Mouse (Mus musculus): Measurements from ENCODE around the gene Tgfb1. TPM values are rescaled to one million over a fixed set of nuclear protein-coding genes. Genes with fewer than 3 reads are reported as not detected.

Gene Tgfb1
- polyA plus RNA-seq, 1 experiment from 2014 or later = 6.1 TPM

DNA sequence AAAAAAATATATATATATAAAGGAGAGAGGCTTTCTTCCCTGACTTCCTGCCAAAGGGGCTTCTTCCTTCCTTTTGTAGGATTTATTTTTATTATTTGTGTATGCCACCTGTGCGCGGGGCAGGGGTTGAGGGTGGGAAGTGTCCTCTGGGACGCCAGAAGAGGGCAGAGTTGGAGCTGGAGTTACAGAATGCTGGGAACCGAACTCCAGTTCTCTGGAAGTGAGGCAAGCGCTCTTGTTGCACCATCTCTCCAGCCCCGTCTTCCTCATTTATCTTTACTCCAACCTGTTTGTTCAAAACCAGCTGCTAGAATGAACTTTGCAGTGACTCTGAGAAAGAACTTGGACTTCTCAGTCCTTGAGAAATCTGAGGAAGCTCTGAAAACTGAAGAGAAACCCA lies 6.8 kb upstream of the Tgfb1 start:
- H3K4me2 ChIP-seq (ENCODE audit: low read depth, low read length) = peak overlapping the region; percentile 58
- H3K27me3 ChIP-seq (ENCODE audit: insufficient read depth, low read length) = peaks cover 7% of the 10 kb centered on the region
- DNase-seq (peak; percentile 50), ATAC-seq (no peak)
- peaks cover 50% of the 10 kb centered on the region for H3K4me1 ChIP-seq (ENCODE audit: insufficient read depth)
- H3K9ac ChIP-seq (replicated peaks) = peak overlapping the region; percentile 70
- peak overlapping the region; percentile 77 for H3K4me3 ChIP-seq (ENCODE audit: low read depth, low read length)
- no peak for TF ChIP-seq EP300 (IDR thresholded peaks at IDR 0.05; ENCODE audit: low read depth)
- peak; percentile 43; the same call in 1 of the 2 replicates for TF ChIP-seq CTCF (IDR thresholded peaks at IDR 0.05; ENCODE audit: low read depth)
- 3% methylated on average over 6 of the region's 6 CpGs for WGBS (ENCODE audit: insufficient replicate concordance)
- H3K36me3 ChIP-seq (replicated peaks; ENCODE audit: insufficient read depth, low read length) = no peaks in the 10 kb centered on the region
- peak overlapping the region; percentile 98 for H3K27ac ChIP-seq (ENCODE audit: low read depth)
- no peaks in the 10 kb centered on the region for H3K9me3 ChIP-seq (ENCODE audit: low read length)

- peaks cover 48% of the 10 kb centered on the region for H3K4me1 ChIP-seq (ENCODE audit: insufficient read depth)
Measured at GRCm38 (mm10) chr7:25680514-25681258, 6.1 kb upstream of the Tgfb1 start, which contains the start of gene B9d2. TSS of gene B9d2 (plus strand) at chr7:25680780.

DNA sequence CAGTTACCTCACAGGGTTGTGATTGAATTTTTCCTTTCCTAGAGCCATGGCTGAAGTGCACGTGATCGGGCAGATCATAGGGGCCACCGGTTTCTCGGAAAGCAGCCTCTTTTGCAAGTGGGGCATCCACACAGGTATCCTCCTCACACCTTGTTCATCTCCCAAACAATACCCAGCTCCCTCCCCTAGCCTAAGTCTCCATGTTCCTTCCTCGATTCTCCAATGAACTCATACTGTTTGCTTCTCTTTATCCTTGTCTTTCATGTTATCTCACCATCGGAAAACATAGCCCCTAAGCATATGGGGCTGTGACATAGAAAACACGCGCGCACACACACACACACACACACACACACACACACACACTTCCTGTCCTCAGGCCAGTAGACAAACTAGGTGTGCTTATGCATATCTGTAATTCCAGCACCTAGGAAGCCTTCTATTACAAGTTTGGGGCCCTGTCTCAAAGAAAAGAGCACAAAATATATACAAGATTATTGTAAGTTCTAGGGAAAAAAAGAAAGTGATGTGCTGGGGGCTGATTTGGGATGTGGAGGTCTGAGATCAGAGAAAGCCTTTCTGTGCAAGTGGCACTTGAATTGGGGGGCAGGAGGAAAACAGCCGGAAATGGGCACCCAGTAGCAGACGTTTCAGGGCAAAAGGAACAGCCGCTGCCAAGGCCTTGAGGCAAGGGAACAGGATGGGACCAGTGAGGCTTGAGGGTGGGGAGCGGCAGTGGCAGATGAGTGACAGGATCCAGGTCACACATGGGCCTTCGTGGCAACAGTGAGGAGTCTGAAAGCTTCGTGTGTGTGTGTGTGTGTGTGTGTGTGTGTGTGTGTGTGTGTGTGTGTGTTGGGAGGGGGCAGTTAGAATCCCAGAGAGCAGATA lies 5.2 kb upstream of the Tgfb1 start:
- Histone ChIP-seq H3K4me1 (ENCODE audit: insufficient read depth) (peaks cover 55% of the 10 kb centered on the region), H3K9me3 (ENCODE audit: low read length) (no peaks in the 10 kb centered on the region), H3K36me3 (replicated peaks; ENCODE audit: insufficient read depth, low read length) (no peaks in the 10 kb centered on the region), H3K4me2 (ENCODE audit: low read depth, low read length) (peak overlapping the region; percentile 58), H3K4me3 (ENCODE audit: low read depth, low read length) (peak overlapping the region; percentile 77), H3K27ac (ENCODE audit: low read depth) (peak overlapping the region; percentile 98), H3K27me3 (ENCODE audit: insufficient read depth, low read length) (no peaks in the 10 kb centered on the region), H3K9ac (replicated peaks) (no peak overlapping the region)
- ATAC-seq (no peak), DNase-seq (no peak)
- TF ChIP-seq CTCF (IDR thresholded peaks at IDR 0.05; ENCODE audit: low read depth) = no peak
- no peak for TF ChIP-seq EP300 (IDR thresholded peaks at IDR 0.05; ENCODE audit: low read depth)
- 20% methylated on average over 15 of the region's 15 CpGs for WGBS (ENCODE audit: insufficient replicate concordance)

More at GRCm38 (mm10) chr7:25680514-25681258, 6.1 kb upstream of the Tgfb1 start, which contains the start of gene B9d2:
- DNase-seq = peak; percentile 98
- Histone ChIP-seq H3K36me3 (replicated peaks; ENCODE audit: insufficient read depth, low read length) (no peaks in the 10 kb centered on the region), H3K9me3 (ENCODE audit: low read length) (no peaks in the 10 kb centered on the region), H3K4me2 (ENCODE audit: low read depth, low read length) (peak within 1 kb of the TSS; percentile 58), H3K27me3 (ENCODE audit: insufficient read depth, low read length) (peaks cover under 1% of the 10 kb centered on the region; the same call in 1 of the 2 replicates), H3K27ac (ENCODE audit: low read depth) (peak within 1 kb of the TSS; percentile 98), H3K4me3 (ENCODE audit: low read depth, low read length) (peak within 1 kb of the TSS; percentile 77), H3K9ac (replicated peaks) (peak within 1 kb of the TSS; percentile 70)
- no peak for TF ChIP-seq CTCF (IDR thresholded peaks at IDR 0.05; ENCODE audit: low read depth)
- TF ChIP-seq EP300 (IDR thresholded peaks at IDR 0.05; ENCODE audit: low read depth) = peak; percentile 78; the same call in 1 of the 2 replicates
- peak; percentile 97 for ATAC-seq
- under 1% methylated on average over 45 of the region's 46 CpGs for WGBS (ENCODE audit: insufficient replicate concordance)

DNA sequence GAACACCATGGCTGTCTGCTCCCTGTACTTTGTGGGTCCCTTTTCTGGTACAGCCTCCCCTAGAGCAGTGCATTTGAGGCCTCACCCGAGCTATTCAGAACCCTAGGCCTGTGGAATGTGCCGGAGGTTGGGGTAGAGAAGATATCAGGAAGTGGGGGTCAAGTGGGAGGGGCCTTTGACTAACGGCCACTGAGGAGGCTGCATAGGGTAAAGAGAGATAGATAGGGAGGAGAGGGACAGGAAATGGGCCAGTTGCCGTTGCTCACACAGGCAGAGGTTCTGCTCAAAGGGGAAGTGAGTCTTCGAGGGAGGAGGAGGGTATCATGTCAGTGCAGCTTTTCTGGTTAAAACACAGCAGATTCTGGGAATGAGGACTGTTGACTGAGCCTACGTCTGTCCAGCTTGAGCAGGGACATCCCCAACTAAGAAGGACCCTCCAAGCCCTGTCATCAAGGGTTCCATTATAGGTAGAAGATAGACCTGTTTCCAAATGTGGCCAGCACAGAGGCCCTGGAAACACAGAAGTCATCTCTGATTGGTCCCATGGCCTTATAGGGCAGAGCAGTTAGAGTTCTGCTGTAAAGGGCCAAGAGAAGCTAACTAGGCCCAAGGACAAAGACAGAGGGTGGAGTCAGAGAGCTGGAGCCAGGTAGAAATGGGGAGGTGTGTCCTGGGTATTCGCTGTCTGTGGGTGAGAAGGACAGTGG lies 3.2 kb upstream of the Tgfb1 start:
- TF ChIP-seq CTCF (IDR thresholded peaks at IDR 0.05; ENCODE audit: low read depth) (no peak), EP300 (IDR thresholded peaks at IDR 0.05; ENCODE audit: low read depth) (peak; percentile 77)
- no peaks in the 10 kb centered on the region for H3K36me3 ChIP-seq (replicated peaks; ENCODE audit: insufficient read depth, low read length)
- H3K27ac ChIP-seq (ENCODE audit: low read depth) = peak overlapping the region; percentile 98
- no peaks in the 10 kb centered on the region for H3K27me3 ChIP-seq (ENCODE audit: insufficient read depth, low read length)
- no peak overlapping the region for H3K4me3 ChIP-seq (ENCODE audit: low read depth, low read length)
- peaks cover 62% of the 10 kb centered on the region for H3K4me1 ChIP-seq (ENCODE audit: insufficient read depth)
- DNase-seq (peak; percentile 70), ATAC-seq (0 out of 2 replicates have a peak, but pooled peaks have one; percentile 1)
- peak overlapping the region; percentile 39; the same call in 1 of the 2 replicates for H3K9ac ChIP-seq (replicated peaks)
- H3K4me2 ChIP-seq (ENCODE audit: low read depth, low read length) = peak overlapping the region; percentile 22; the same call in 1 of the 2 replicates
- no peaks in the 10 kb centered on the region for H3K9me3 ChIP-seq (ENCODE audit: low read length)
- 29% methylated on average over 7 of the region's 7 CpGs for WGBS (ENCODE audit: insufficient replicate concordance)

DNA sequence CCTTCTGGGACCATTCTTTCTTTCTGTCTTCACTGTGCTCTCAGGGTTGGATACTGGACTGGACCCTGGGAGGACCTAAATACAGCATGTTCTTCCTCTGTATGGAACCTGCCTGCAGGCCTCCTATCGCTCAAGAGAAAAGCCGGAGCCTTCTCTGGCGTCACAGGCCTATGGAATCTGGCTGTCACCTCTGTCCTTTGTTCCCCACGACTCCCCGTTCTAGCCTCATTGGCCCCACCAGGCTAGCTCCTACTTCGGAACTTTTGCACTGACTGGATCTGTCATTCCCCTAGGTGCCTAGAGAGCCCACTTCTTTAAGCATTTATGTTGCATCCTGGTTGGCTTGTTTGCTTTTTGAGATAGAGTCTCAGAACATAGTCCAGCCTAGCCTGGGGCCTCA lies 2.1 kb upstream of the Tgfb1 start:
- H3K27ac ChIP-seq (ENCODE audit: low read depth) = 0 out of 2 replicates have a peak overlapping the region, but pooled peaks have one; percentile 98

More for the DNA sequence above, 2.1 kb upstream of the Tgfb1 start:
- H3K9ac ChIP-seq (replicated peaks) = no peak overlapping the region
- no peak for TF ChIP-seq CTCF (IDR thresholded peaks at IDR 0.05; ENCODE audit: low read depth)
- TF ChIP-seq EP300 (IDR thresholded peaks at IDR 0.05; ENCODE audit: low read depth) = no peak
- no peak for DNase-seq
- no peaks in the 10 kb centered on the region for H3K27me3 ChIP-seq (ENCODE audit: insufficient read depth, low read length)
- 85% methylated on average over 6 of the region's 6 CpGs for WGBS (ENCODE audit: insufficient replicate concordance)
- no peak overlapping the region for H3K4me2 ChIP-seq (ENCODE audit: low read depth, low read length)
- peaks cover 58% of the 10 kb centered on the region for H3K4me1 ChIP-seq (ENCODE audit: insufficient read depth)
- H3K36me3 ChIP-seq (replicated peaks; ENCODE audit: insufficient read depth, low read length) = no peaks in the 10 kb centered on the region
- no peaks in the 10 kb centered on the region for H3K9me3 ChIP-seq (ENCODE audit: low read length)
- ATAC-seq = no peak
- H3K4me3 ChIP-seq (ENCODE audit: low read depth, low read length) = no peak overlapping the region
